Mouse (Mus musculus) thymus, postnatal 36 days (tissue): ENCODE results near the gene Plin2.
"Not testable (repeated sequence)": the region's sequence is repeated elsewhere in the genome, so short reads cannot be mapped to it uniquely, and the experiment has no call there.

Experiments used
- DNase-seq, 2 experiments: peaks; one replicate each; pipeline ENCODE4 v3.0.0; 2022; ENCODE audit warnings: mixed read lengths in 2 of 2

Plin2 gene

DNA sequence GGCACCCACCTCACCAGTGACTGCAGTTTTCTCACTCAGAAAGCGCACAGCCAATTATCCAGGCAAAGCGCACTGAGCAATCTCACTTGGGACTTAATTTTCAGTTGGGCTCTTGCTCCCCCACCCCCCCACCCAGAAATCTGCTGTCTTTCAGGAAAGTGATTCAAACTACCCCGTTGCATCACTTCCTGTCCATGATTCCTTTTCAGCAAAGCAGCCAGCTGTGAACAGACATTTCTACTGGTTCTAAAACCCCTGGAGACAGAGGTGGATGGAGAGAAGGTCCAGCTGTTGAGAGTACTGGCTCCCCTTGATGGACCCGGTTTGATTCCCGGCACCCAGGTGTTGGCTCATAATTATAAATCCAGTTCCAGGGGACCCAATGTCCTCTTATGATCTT, 44.4 kb downstream of the Plin2 start:
- DNase-seq, result no peak

DNA sequence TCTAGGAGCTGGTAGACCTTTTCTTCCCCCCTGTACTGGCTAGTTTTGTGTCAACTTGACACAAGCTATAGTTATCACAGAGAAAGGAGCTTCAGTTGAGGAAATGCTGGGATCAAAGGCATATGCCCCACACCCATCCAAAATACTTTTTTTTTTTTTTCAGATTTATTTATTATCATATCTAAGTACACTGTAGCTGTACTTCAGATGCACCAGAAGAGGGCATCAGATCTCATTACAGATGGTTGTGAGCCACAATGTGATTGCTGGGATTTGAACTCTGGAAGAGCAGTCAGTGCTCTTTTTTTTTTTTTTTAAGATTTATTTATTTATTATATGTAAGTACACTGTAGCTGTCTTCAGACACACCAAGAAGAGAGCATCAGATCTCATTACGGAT, 47.3 kb downstream of the Plin2 start:
- DNase-seq, result not testable (repeated sequence)

DNA sequence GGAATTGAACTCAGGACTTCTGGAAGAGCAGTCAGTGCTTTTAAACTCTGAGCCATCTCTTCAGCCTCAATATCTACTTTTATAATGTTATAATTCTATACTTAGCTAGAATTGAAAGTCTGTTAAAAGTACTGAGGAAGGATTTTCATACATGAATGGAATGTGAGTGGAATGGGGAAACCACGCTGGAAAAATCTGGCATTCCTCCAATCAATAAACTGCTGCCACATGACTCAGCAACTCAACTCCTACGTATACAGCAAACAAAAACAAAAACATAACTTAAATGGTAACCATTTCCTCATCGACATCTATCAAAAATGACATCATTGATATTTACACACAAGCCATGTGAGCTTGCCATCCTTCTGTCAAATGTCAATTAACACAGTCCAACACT, 47.7 kb downstream of the Plin2 start:
- no peak for DNase-seq

DNA sequence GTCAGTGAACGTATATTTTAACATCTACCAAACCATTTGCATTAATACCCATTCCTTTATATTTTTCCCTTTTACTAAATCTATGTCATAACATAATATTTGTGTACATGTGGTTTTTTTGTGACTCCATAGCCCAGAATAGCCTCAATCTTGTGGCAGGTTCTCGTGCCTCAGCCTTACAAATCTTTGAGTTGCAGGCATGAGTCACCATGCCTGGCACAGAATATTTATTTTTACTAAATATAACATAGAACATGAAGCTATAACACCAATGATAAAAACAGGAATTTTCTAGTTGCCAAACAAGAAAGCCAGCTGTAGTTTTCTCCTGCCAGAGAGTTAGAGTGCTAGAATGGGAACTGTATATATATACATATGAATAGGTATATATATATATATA, 49.4 kb downstream of the Plin2 start:
- no peak for DNase-seq

DNA sequence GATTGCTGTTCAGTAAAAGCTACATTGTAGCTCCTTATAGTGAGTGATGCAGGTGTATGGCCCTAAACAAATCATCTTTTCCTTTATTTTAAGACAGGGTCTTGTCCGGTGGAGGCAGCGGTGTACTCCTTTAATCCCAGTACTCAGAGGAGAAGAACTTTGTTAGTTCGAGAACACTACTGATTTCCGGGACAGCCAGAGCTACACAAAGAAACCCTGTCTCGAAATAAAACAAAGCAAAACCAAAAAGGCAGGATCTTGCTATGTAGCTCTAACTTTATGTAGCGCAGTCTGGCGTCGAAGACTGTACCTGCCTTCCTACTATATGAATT, 57.6 kb downstream of the Plin2 start:
- no peak for DNase-seq

DNA sequence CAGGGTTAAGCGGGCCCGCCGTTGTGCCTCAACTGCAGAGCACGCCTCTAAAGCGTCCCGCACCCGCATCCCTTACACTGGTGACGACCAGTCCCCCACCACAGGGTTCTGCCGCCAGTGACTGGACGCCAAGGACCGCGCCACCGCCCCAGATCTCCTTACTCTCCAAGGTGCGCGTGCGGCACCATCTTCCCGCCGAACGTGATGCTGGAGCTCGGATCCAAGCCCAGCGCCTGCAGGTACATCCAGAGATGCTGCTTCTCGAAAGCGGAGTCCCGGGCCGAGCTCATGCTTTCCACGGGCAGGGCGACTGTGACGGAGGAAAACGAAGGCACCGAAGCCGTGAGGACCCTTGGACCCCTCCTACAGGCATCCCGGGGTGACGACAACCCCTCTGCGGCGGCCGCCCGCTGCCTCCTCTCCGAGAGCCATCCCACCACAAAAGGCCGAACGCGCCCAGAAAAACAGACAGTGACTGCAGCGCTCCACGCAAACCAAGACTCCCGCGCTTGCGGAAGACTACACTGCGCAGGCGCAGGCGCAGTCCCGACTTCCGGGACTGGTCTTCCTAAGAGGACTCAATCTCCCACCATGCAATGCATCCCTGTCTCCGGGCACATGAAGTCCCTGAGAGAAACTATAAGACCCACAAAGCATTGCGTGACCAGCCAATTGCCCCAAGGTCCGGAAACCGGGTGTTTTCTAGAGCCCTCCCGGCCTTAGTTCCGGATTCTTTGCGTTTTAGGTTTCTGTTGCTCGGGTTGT, 58.2 kb downstream of the Plin2 start, which contains the start of gene Haus6:
TSS of gene Haus6 (minus strand) at position 532 of the 765 bp plus-strand sequence.
- DNase-seq, result peak; percentile 86 to 93
